Mouse (Mus musculus): ENCODE results near the gene Pfkp. TPM values are rescaled to one million over a fixed set of nuclear protein-coding genes. Genes with fewer than 3 reads are reported as not detected.

Gene Pfkp
- total and polyA plus RNA-seq, 3 experiments, result 47.2 to 67.4 (median 48.1) TPM

DNA sequence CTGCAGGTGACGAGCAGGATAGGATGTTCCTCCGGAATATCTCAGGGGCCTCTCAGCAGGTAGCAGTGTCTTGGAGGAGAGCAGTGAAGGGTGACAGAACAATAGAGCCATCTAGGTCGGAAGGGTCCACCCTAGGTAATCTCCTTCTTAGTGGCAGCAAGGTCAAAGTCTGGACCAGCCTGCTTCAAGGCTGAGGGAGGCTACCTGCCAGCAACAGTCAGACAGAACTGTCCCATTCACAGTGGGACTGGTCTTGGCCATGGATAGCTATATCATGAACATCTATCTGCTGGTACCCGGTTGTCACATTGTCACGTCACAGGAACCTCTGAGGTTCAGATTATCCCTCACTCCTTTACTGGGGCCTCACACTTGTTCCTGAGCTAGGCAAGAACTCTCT lies 15.6 kb upstream of the Pfkp start:
- intact Hi-C loops (cut with DNase I), result no loop called here
- Histone ChIP-seq H3K79me2 (replicated peaks; ENCODE audit: control insufficient read depth, insufficient read depth, low read length) (no peaks in the 10 kb centered on the region), H3K27ac (no peak overlapping the region), H3K36me3 (ENCODE audit: control insufficient read depth, insufficient read depth, low read length) (no peaks in the 10 kb centered on the region), H3K4me3 (no peak overlapping the region), H3K27me3 (ENCODE audit: control insufficient read depth, insufficient read depth, low read length) (no peaks in the 10 kb centered on the region), H3K9ac (ENCODE audit: low read depth, low read length) (no peak overlapping the region), H3K4me1 (ENCODE audit: control insufficient read depth, insufficient read depth, low read length) (peaks cover 4% of the 10 kb centered on the region)
- TF ChIP-seq POLR2A (IDR thresholded peaks at IDR 0.05; ENCODE audit: insufficient read depth, low read depth, low read length) (no peak), EP300 (IDR thresholded peaks at IDR 0.05; ENCODE audit: insufficient read depth, low read depth, low read length) (no peak), CTCF (IDR thresholded peaks at IDR 0.05) (no peak)
- WGBS, result 83% methylated on average over 5 of the region's 5 CpGs
- DNase-seq, result no peak

DNA sequence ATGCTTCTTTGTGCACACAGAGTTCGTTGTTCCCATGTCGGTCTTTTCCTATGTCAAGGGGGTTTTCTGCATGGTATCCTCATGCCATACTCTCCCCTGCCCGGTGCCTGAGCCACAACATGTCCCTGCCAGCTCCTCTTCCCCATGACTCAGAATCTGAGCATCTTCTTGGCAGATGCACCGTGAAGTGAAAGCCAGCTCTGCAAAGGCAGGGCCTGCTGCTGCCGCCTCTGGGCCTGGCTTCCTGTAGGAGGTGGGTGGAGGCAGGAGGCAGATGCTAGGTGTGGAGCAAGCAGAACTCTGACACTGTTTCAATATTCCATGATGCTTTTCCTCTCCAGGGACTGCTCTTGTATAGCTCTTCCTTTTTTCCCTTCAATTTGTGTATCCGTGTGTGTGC lies 10.7 kb upstream of the Pfkp start:
- no peaks in the 10 kb centered on the region for H3K4me1 ChIP-seq (ENCODE audit: control insufficient read depth, insufficient read depth, low read length)
- peak in 1 of 2 experiments; percentile 47 for DNase-seq
- H3K36me3 ChIP-seq (ENCODE audit: control insufficient read depth, insufficient read depth, low read length), result no peaks in the 10 kb centered on the region
- no peaks in the 10 kb centered on the region for H3K27me3 ChIP-seq (ENCODE audit: control insufficient read depth, insufficient read depth, low read length)
- intact Hi-C loops (cut with DNase I), result no loop called here
- no peak overlapping the region for H3K9ac ChIP-seq (ENCODE audit: low read depth, low read length)
- no peak overlapping the region for H3K4me3 ChIP-seq
- H3K27ac ChIP-seq, result no peak overlapping the region
- 51% methylated on average over 6 of the region's 6 CpGs for WGBS
- no peak for TF ChIP-seq POLR2A (IDR thresholded peaks at IDR 0.05; ENCODE audit: insufficient read depth, low read depth, low read length)
- TF ChIP-seq CTCF (IDR thresholded peaks at IDR 0.05), result no peak
- no peak for TF ChIP-seq EP300 (IDR thresholded peaks at IDR 0.05; ENCODE audit: insufficient read depth, low read depth, low read length)
- H3K79me2 ChIP-seq (replicated peaks; ENCODE audit: control insufficient read depth, insufficient read depth, low read length), result no peaks in the 10 kb centered on the region

DNA sequence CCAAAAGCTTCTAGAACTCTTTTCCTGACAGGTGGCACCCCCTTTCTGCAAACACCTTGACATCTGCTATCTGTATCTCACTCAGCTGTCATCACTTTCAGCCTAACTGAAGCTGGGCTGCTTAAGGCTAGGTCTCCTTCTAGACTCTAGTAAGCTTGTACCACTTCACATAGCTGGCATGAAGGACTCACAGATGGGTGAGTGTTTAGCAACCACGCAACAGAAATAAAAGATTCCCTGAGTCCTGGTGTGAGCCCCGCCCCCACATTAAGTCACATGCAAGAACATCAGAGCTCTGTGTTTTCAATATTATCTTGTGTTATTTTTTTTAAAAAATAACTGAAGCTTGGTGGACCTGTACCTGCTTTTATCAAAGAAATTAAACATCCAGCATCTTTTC lies 8.7 kb upstream of the Pfkp start:
- no peak for DNase-seq
- Histone ChIP-seq H3K27me3 (ENCODE audit: control insufficient read depth, insufficient read depth, low read length) (no peaks in the 10 kb centered on the region), H3K27ac (no peak overlapping the region), H3K4me3 (no peak overlapping the region), H3K79me2 (replicated peaks; ENCODE audit: control insufficient read depth, insufficient read depth, low read length) (no peaks in the 10 kb centered on the region), H3K36me3 (ENCODE audit: control insufficient read depth, insufficient read depth, low read length) (no peaks in the 10 kb centered on the region), H3K4me1 (ENCODE audit: control insufficient read depth, insufficient read depth, low read length) (no peaks in the 10 kb centered on the region), H3K9ac (ENCODE audit: low read depth, low read length) (no peak overlapping the region)
- 63% methylated on average over 2 of the region's 2 CpGs for WGBS
- intact Hi-C loops (cut with DNase I), result no loop called here
- TF ChIP-seq EP300 (IDR thresholded peaks at IDR 0.05; ENCODE audit: insufficient read depth, low read depth, low read length) (no peak), POLR2A (IDR thresholded peaks at IDR 0.05; ENCODE audit: insufficient read depth, low read depth, low read length) (no peak), CTCF (IDR thresholded peaks at IDR 0.05) (no peak)

DNA sequence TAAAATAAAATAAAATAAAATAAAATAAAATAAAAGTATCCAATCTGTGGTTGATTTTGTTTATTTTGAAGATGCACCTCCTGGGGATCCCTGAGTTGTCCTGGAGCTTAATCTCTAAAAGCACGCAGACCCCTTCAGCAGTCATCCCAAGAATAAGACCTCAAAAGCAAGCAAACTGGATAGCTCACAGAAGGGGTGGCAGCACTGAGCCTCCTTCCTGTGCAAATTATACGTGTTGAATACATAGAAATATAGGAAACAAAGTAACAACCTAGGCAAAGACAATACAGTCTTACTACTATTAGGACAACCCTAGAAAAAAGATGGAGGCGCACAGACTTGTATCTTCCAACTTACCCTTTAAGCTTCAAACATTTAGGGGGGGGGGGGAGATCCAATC lies 965 bp upstream of the Pfkp start:
- TF ChIP-seq POLR2A (IDR thresholded peaks at IDR 0.05; ENCODE audit: insufficient read depth, low read depth, low read length), result no peak
- no peak overlapping the region for H3K9ac ChIP-seq (ENCODE audit: low read depth, low read length)
- H3K79me2 ChIP-seq (replicated peaks; ENCODE audit: control insufficient read depth, insufficient read depth, low read length), result no peaks in the 10 kb centered on the region; the same call in 1 of the 2 replicates
- intact Hi-C loops (cut with DNase I), result no loop called here
- no peak overlapping the region for H3K4me3 ChIP-seq
- H3K4me1 ChIP-seq (ENCODE audit: control insufficient read depth, insufficient read depth, low read length), result no peaks in the 10 kb centered on the region; the same call in 1 of the 2 replicates
- DNase-seq, result no peak
- 74% methylated on average over 3 of the region's 3 CpGs for WGBS
- H3K27ac ChIP-seq, result no peak overlapping the region
- no peaks in the 10 kb centered on the region for H3K36me3 ChIP-seq (ENCODE audit: control insufficient read depth, insufficient read depth, low read length)
- H3K27me3 ChIP-seq (ENCODE audit: control insufficient read depth, insufficient read depth, low read length), result no peaks in the 10 kb centered on the region

DNA sequence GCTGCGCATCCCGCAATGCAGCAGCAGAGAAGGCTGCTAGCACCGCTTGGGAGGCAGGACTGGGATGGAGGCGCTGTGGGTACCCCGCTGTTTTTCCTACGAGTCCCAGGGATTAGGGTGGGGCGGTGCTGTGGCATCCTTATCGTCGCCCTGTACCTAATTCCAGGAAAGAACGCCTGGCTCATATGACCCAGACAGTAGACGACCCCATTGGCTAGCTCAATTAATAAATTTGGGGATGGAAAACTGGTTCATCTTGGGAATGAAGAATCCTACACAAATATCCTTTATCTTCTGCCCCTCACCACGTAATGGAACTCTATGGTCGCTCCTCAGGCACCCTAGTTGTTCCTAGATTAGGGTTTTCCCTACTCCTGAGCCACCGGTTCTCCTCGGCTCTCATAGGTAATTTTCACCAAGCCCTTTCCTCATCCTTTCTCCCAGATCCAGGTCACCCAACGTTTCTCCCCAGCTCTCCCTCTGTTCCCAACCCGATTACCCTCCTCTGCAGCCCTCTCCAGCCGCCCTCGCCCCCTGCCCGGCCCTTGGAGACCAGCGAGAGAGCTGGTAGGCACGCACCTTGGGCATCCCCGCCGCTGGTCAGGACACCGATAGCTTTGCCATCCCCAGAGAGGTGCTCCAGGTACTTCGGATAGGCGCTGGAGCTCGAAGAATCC lies 447 bp downstream of the Pfkp start:
- Histone ChIP-seq H3K79me2 (replicated peaks; ENCODE audit: control insufficient read depth, insufficient read depth, low read length) (no peaks in the 10 kb centered on the region; the same call in 1 of the 2 replicates), H3K9ac (ENCODE audit: low read depth, low read length) (peak overlapping the region; percentile 75), H3K4me1 (ENCODE audit: control insufficient read depth, insufficient read depth, low read length) (no peaks in the 10 kb centered on the region; the same call in 1 of the 2 replicates), H3K27me3 (ENCODE audit: control insufficient read depth, insufficient read depth, low read length) (no peaks in the 10 kb centered on the region), H3K27ac (peak overlapping the region; percentile 75), H3K4me3 (peak overlapping the region; percentile 68), H3K36me3 (ENCODE audit: control insufficient read depth, insufficient read depth, low read length) (no peaks in the 10 kb centered on the region)
- no peak for DNase-seq
- TF ChIP-seq POLR2A (IDR thresholded peaks at IDR 0.05; ENCODE audit: insufficient read depth, low read depth, low read length), result no peak
- WGBS, result under 1% methylated on average over 28 of the region's 28 CpGs
- intact Hi-C loops (cut with DNase I), result no loop called here

DNA sequence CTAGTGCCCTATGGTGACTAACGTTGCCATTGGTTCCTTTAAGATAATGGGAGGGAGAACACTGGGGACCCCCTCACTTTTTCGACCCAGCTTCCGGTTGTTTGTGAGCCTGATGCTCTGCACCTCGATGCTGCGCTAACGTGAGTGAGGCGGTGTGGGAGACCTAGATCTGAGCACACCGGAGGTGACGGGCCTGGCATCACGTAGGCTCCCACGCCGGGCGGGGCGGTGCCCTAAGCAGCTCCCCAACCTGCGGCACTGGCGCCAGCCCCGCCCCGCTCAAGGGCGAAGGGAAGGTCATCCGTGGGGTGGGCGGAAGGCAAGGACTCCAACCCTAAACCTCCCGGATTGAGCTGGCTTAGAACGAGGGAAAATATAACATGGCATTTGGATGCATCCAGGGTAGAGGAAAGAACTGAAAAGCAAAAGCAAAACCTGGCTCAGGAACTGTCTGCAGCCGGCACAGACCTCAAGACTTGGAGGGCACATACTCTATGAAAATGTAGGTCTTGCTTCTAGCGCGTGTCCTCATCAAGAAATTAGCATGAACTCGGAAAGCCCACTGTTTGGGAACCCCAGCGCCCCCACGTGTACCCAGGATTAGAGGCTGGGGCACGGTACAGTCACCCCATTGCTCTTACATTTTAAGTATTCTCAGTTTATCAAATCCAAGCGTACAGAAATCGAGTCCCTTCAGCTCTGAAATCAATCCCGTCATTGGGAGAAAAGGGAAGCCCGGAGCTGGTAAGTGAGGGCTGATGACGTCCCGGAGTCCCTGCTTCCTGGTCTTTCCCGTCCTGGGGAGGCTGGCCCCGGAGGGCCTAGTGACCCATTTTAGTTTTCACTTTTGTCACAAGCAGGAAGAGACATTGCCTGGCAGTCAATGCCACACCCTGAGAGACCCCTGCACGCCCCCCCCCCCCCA lies 1.2 kb downstream of the Pfkp start:
- Histone ChIP-seq H3K79me2 (replicated peaks; ENCODE audit: control insufficient read depth, insufficient read depth, low read length) (no peaks in the 10 kb centered on the region; the same call in 1 of the 2 replicates), H3K9ac (ENCODE audit: low read depth, low read length) (peak overlapping the region; percentile 56), H3K4me3 (peak overlapping the region; percentile 68), H3K36me3 (ENCODE audit: control insufficient read depth, insufficient read depth, low read length) (no peaks in the 10 kb centered on the region), H3K27ac (peak overlapping the region; percentile 75), H3K27me3 (ENCODE audit: control insufficient read depth, insufficient read depth, low read length) (no peaks in the 10 kb centered on the region), H3K4me1 (ENCODE audit: control insufficient read depth, insufficient read depth, low read length) (no peaks in the 10 kb centered on the region; the same call in 1 of the 2 replicates)
- intact Hi-C loops (cut with DNase I), result no loop called here
- WGBS, result under 1% methylated on average over 39 of the region's 39 CpGs
- TF ChIP-seq CTCF (IDR thresholded peaks at IDR 0.05), result no peak
- no peak for TF ChIP-seq POLR2A (IDR thresholded peaks at IDR 0.05; ENCODE audit: insufficient read depth, low read depth, low read length)
- no peak for TF ChIP-seq EP300 (IDR thresholded peaks at IDR 0.05; ENCODE audit: insufficient read depth, low read depth, low read length)
- peak; percentile 75 to 79 for DNase-seq

Data from heart, adult 2 months (tissue).